Mouse (Mus musculus) lung, postnatal 14 days (tissue): ENCODE results near the gene Gm17571.

Experiments
- DNase-seq: peaks from one replicate; pipeline ENCODE4 v3.0.0; 2021

The Gm17571 gene

DNA sequence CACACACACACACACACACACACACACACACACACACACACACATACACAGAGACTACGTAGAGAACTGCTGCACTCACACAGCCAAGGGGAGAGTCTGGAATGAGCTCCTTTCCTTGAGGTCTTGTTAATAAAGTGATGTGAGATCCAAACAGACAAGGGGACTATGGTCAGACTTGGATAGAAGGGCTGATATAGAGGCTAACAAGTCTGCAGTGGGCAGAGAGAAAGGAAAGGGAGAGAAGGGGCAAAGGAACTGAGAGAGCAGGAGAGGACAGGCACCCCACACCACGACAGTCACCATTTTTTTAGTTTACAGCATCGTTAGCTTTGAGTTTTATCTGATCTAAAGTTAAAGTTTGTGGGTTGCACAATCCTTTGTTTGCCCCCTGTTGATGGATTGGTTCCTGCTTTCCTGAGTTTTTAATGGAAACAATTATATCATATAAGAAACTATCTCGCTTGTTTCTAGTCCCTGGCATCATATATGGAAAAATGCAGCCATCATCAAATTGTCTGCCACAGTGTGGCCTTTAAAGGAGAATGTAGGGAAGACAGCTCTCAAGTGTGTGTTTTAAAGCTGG lies at the start of gene Gm17571:
Gene Gm17571, minus strand, starts transcription at position 51 of the 583 bp plus-strand sequence.
- DNase-seq, result no peak

DNA sequence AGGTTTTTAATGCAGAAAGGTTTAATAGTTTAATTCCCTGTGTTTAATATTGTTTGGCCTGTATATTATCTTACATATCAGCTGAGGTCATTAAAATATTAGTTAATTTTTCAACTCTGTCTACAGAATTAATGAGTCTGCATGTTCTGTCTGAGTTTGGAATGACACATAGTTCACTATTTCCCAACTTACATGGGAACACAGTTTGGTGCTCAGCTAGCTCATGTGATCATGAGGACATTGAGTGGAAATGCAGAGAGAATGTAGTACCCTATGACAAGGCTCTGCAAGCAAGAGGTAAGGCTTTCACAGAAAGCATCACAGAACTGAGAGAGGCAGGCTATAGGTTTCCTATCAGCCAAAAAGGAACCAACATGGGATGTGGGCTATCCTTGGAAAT lies 49.0 kb upstream of the Gm17571 start:
- no peak for DNase-seq

DNA sequence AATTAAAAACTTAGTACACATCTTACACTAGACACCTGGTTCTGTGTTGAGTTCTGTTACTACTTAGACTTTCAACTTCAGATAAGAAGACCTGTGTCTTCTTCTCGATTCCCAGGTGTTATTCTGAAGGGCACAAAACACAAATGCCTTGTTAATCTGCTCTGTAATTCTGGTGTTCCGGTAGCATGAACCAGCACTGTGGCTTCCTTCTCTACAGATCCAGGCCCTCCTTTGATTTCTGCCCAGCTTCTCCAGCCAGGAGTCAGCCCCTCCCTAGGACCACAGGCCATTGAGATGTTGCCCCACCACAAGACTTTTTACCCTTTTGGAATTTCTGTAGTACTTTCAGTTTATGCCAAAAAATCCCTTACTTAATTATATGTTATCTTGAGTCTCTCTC lies 47.2 kb upstream of the Gm17571 start:
- DNase-seq, result no peak

GRCm38 (mm10) chr9:13492807-13493206 lies 46.3 kb upstream of the Gm17571 start:
- no peak for DNase-seq

- no peak for DNase-seq
Measured at GRCm38 (mm10) chr9:13491854-13492620, 45.5 kb upstream of the Gm17571 start.

DNA sequence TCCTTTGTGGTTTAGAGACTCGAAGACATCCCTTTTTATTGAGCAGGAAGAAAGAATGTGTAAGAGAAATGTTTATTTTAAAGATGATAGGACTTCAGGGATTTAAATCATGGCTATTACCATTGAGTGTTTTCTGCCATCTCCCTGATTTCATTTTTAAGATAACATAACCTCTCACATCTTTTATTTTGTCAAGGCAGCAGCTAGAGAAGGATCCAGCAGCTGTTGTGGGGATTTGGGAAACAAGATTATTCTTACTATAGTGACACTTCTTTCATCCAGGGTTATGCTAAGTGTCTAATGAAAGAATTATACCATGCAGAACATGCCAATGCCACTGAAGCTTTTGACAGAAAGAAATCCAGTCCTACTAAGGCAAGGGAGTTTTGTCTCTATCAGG lies 44.6 kb upstream of the Gm17571 start:
- DNase-seq, result no peak

DNA sequence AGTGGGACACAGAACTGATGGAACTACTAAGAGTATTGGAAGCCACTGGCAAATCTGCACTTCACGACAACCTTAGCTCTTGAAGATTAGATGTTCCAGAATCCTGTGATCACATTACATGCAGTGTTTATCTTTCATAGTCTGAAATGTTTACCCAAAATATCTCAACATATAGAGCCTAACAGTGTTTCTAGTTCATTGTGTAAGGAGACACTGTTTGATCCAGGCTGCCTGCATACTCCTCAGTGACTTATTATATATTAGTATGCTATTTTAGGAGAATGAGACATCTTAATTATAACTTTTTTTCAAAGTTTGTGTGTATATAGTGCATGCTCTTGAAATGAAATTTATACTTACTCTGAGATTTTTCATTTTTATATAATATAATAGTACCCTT lies 39.4 kb upstream of the Gm17571 start:
- no peak for DNase-seq

DNA sequence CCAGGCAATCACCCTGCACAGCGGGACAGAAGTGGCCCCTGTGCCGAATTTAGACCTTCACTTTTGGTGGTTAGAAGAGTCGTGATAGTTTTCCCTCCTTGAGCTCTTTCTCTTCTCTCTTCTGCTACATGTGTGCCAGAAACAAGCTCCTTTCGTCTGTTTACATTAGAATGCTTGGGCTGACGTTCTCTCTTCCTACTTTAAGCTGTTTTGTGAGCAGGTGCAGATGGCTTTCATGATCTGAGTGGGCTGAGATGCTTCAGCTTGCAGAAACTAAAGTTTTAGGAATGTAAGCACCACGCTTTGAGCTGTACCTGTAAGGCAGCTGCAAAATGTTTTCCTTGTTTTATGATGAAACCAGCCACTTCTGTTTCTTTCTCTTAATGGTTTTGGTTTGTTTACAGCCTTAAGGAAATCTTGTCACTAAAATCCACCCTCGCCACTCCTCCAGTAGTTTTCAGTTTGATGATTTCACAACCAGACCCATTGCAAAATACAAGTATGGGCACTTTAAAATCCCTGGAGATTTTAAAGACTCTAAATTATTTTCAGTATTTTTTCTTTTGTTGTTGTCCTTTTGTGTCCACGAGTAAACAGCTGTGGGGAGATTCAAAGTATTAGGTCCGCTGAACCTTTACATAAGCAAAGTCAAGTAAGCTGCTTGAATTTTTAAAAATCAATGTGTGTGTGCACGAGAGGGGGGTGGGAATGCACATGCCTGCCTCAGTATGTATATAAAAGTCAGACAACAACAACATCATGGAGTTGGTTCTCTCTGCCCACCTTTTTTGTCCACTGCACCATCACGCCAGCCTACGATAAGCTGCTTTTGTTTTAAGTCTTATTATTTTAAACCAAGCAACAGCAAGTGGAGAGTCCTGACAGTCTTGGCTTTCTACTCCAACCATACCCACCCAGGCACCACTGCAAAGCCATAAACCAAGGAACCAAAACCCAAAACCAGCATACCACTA lies 38.0 kb upstream of the Gm17571 start:
- no peak for DNase-seq

DNA sequence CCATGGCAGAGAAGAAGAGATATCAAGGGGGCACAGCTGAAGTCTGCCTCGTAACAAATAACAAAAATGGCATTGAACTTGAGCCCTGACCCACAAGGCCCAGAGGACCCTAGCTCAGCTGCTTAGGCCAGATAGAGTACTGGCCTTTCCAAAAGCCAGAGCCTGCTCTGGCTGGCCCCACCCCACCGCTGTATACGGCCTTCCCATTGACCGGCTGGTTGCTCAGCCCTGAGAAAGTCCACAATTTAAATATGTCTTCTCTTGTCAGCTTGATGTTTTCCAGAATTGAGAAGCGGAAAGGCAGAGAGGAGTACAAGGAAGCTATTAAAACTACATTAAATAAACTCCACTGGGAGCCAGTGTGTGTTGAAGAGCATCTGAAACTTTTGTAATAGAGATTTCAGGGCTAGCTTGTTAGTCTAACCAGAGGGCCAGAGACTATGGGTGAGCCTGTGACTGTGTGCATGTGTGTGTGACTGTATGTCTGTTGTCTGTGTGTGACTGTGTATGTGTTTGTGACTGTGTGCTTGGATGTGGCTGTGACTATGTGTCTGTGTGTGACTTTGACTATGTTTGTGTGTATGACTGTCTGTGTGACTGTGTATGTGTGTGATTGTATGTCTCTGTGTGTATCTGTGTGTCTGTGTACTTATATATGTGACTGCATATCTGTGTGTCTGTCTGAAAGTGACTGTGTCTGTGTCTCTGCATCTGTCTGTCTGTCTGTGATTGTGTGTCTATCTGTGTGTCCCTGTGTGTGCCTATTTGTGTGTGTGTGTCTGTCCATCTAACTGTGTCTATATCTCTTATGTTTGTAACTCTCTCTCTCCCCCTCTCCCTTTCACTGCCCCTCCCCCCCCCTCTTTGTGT lies 36.9 kb upstream of the Gm17571 start:
- no peak for DNase-seq

DNA sequence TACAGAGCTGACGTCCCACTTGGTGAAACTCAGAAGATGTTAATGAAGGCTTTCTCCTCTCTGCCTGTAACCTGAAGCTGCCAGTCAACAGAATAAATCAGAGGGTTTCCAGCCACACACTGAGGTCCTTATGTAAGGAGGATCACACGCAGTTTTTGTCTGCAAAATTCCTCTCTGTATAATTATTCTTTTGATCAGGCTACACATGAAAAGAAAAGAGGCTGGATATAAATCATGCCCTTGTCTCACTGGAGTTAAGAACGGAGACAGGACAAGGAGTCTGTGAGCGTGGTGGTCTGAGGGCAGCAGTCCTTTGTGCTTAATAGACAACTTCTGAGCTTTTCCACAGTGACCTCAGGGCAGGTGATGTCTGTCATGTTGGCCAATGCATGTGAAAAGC lies 32.7 kb upstream of the Gm17571 start:
- no peak for DNase-seq

DNA sequence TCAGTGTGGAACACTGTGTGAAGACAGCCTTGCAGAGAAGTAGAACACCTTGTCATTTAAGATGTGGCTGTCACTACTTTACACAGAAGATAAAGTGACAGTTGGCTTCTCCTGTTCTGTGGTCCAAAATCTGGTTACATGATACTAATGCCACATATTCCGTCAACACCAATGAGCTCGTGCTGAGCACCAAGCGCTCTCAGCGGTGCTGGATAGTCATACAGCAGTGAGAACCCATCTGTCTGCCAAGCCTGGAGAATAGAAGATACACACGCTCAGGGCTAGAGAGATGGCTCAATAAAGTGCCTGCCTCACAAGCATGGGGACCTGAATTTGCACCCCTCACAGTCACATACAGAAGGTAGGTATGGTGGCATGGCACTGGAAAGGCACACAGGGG lies 28.4 kb upstream of the Gm17571 start:
- no peak for DNase-seq

- peak; percentile 44 for DNase-seq
Measured at GRCm38 (mm10) chr9:13470013-13470412, 23.5 kb upstream of the Gm17571 start.

DNA sequence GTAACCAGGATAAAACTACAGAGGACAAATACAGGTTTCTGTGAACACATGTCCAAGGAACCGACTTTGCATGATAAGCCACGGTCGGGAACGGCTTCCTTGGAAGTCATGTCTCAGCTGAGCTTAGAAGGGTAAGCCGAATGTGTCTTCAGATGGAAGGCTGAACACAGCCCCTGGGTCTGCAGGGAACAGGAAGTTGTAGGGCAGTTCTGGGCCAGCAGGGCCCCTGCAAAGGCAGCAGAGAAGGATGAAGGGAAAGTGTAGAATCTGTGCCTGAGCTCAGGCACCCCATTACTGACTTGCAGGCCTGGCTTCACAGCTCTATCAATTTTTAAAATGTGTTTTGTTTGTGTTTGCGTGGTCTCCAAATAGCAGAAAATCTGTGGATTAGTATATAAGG lies 22.2 kb upstream of the Gm17571 start:
- DNase-seq, result no peak

- no peak for DNase-seq
Measured at GRCm38 (mm10) chr9:13467745-13468144, 21.2 kb upstream of the Gm17571 start.

GRCm38 (mm10) chr9:13466816-13467215 lies 20.3 kb upstream of the Gm17571 start:
- DNase-seq, result no peak

GRCm38 (mm10) chr9:13466351-13466750 lies 19.8 kb upstream of the Gm17571 start:
- DNase-seq, result no peak

DNA sequence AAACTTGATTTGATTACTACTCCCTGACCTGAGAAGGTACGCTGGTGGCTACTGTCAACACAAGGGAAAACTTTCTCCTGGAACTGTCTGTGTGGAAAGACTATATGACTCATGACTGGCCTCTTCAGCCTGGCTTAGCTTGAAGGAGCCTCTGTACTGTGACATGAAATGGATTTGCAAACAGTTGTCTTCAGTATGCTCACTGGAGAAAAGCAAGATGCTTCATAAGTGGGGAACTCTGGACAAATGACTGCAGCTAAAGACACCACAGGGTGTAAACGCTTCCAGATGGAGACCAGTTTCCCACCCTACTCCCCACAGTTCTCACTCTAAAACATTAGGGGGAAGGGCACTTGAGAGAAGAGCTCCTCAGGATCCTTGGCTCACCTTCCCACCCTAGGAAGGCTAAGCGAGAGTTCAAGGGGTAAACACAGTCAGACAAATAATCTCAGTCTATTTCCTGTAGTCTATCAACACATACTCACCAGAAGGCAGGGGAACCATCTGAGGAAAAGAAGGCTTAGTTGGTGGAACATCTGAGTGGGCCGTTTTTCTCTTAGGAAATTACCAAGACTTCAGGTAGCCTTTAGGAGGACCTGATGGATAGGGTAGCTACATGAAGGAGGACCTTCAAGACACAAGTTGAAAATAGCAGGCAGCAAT lies 18.9 kb upstream of the Gm17571 start:
- DNase-seq, result no peak

DNA sequence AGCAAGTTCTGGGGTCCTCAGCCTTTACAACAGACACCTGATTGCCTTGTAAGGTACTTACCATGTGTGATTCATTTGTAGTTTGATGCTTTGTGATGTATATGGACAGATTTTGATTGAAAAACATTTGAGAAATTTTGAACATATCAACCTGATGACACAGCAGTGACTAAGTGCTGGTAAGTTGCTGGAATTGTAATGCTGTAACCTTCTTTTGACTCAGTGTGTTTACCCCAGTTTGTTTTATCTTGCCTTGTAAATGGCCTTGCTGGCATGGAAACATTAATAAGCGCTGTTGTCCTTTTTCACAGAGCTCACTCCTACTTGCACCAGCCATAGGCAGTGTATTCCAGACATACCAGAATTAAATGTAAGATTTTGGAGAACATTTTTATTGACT lies 14.4 kb upstream of the Gm17571 start:
- DNase-seq, result no peak

GRCm38 (mm10) chr9:13460012-13460411 lies 13.5 kb upstream of the Gm17571 start:
- DNase-seq, result no peak

DNA sequence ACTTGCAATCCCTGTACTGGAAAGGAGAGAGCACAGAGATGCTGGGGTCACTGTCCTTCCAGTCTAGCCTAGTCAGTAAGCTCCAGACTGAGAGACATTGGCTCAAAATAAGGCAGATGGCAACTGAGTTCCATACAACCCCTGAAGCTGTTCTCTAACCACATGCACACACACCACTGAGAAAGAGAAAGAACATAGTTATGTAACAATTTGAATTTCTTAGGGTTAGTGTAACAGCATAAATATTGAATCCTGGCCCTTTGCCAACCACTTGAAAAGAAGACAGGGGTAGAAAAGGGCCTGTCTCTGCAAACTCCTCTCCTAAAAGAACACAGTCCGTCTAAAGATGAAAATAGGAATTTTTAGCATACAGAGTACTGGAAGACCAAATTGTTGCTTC lies 12.8 kb upstream of the Gm17571 start:
- no peak for DNase-seq

GRCm38 (mm10) chr9:13457774-13458173 lies 11.2 kb upstream of the Gm17571 start:
- DNase-seq, result no peak

- DNase-seq, result no peak
Measured at GRCm38 (mm10) chr9:13455231-13455630, 8.7 kb upstream of the Gm17571 start.
